In genomic region chr10:60031985-60032384, GRCm38 (mm10) we compare ENCODE assay signal across 16 mouse cellular contexts. TPM values are rescaled to one million over a fixed set of nuclear protein-coding genes. Genes with fewer than 3 reads are reported as not detected.
DNase-seq lines count a peak whose midpoint lies in the region; ATAC-seq and TF ChIP-seq lines count a peak whose summit lies in the region.
"Had no signal": no experiment of that assay in that cellular context is flagged by ENCODE, and none has a peak within 500 bp of the region (broad histone marks: within the 10 kb centered on the region; RNA-seq: fewer than 3 reads in every experiment).

No protein-coding gene starts in this region.

- in situ Hi-C loops in ES-E14 (cut with MboI; ENCODE audit: low sequenced_read_pairs in 2 of 2, unreplicated experiment in 2 of 2): no loop called here

- no peaks in the 10 kb centered on the region for H3K36me3 ChIP-seq in forebrain, embryonic 10.5 days (replicated peaks)
- H3K36me3 ChIP-seq in forebrain, embryonic 11.5 days (ENCODE audit: control insufficient read depth, insufficient read depth, low read length): no peaks in the 10 kb centered on the region
- no peaks in the 10 kb centered on the region for H3K36me3 ChIP-seq in ES-E14 (ENCODE audit: control insufficient read depth, insufficient read depth, low read length, poor library complexity, severe bottlenecking)
- no peaks in the 10 kb centered on the region for H3K36me3 ChIP-seq in forebrain, embryonic 12.5 days (replicated peaks)
- H3K36me3 ChIP-seq in midbrain, embryonic 13.5 days: no peaks in the 10 kb centered on the region
- H3K36me3 ChIP-seq: heart, embryonic 15.5 days; kidney, embryonic 15.5 days; liver, embryonic 13.5 days had no signal

- H3K4me1 ChIP-seq in forebrain, embryonic 10.5 days: peaks cover 44% of the 10 kb centered on the region
- H3K4me1 ChIP-seq in forebrain, embryonic 11.5 days (replicated peaks; ENCODE audit: control insufficient read depth, insufficient read depth, low read length): peaks cover 2% of the 10 kb centered on the region; the same call in 1 of the 2 replicates
- H3K4me1 ChIP-seq in ES-E14 (ENCODE audit: control insufficient read depth in 2 of 2, insufficient read depth in 2 of 2, low read length in 2 of 2, poor library complexity in 1 of 2): peaks cover 0 to 20% of the 10 kb centered on the region in 2 experiments; a peak in 2 of 4 replicates
- H3K4me1 ChIP-seq in forebrain, embryonic 12.5 days: peaks cover 33% of the 10 kb centered on the region
- peaks cover 27% of the 10 kb centered on the region for H3K4me1 ChIP-seq in midbrain, embryonic 13.5 days (replicated peaks)

- no peaks in the 10 kb centered on the region for H3K27me3 ChIP-seq in forebrain, embryonic 10.5 days (ENCODE audit: poor library complexity, severe bottlenecking)
- no peaks in the 10 kb centered on the region for H3K27me3 ChIP-seq in forebrain, embryonic 11.5 days (ENCODE audit: control insufficient read depth, insufficient read depth, low read length)
- H3K27me3 ChIP-seq in forebrain, embryonic 12.5 days: no peaks in the 10 kb centered on the region
- no peaks in the 10 kb centered on the region for H3K27me3 ChIP-seq in midbrain, embryonic 13.5 days
- H3K27me3 ChIP-seq: heart, embryonic 15.5 days; kidney, embryonic 15.5 days; liver, embryonic 13.5 days had no signal

- peak; percentile 24 for DNase-seq in forebrain, embryonic 10.5 days (ENCODE audit: extremely low spot score, low spot score)
- no peak for DNase-seq in forebrain, embryonic 11.5 days (ENCODE audit: low spot score)
- no peak for DNase-seq in ES-E14 (ENCODE audit: low read depth, low spot score)
- no peak for DNase-seq in lung, postnatal 36 days
- DNase-seq in cerebellum, adult 11-12 months: no peak
- no peak for DNase-seq in B cell, adult 2 months
- DNase-seq: cerebellum, postnatal 36 days; layer of hippocampus, adult 9-11 months; liver, embryonic 13.5 days; lung, postnatal 14 days; right cerebral cortex, postnatal 25 days; thymus, postnatal 25 days had no signal

- no peak overlapping the region for H3K9ac ChIP-seq in forebrain, embryonic 11.5 days (ENCODE audit: low read length)
- no peak overlapping the region for H3K9ac ChIP-seq in ES-E14 (ENCODE audit: insufficient read depth, low read depth, low read length, poor library complexity, severe bottlenecking)
- no peak overlapping the region for H3K9ac ChIP-seq in forebrain, embryonic 12.5 days
- 0 out of 2 replicates have a peak overlapping the region, but pooled peaks have one; percentile 12 for H3K9ac ChIP-seq in midbrain, embryonic 13.5 days (replicated peaks)
- H3K9ac ChIP-seq: heart, embryonic 15.5 days; kidney, embryonic 15.5 days; liver, embryonic 13.5 days had no signal

- ATAC-seq in forebrain, embryonic 11.5 days (replicated peaks; ENCODE audit: low FRiP score): no peak
- peak; percentile 33; the same call in 1 of the 2 replicates for ATAC-seq in forebrain, embryonic 12.5 days (ENCODE audit: low FRiP score)
- ATAC-seq in midbrain, embryonic 13.5 days: peak; percentile 77

- H3K4me2 ChIP-seq in forebrain, embryonic 11.5 days (ENCODE audit: low read depth, low read length, severe bottlenecking): no peak overlapping the region
- no peak overlapping the region for H3K4me2 ChIP-seq in forebrain, embryonic 12.5 days
- 0 out of 2 replicates have a peak overlapping the region, but pooled peaks have one; percentile 5 for H3K4me2 ChIP-seq in midbrain, embryonic 13.5 days (replicated peaks)
- H3K4me2 ChIP-seq: heart, embryonic 15.5 days; kidney, embryonic 15.5 days; liver, embryonic 13.5 days had no signal

- no peak overlapping the region for H3K4me3 ChIP-seq in forebrain, embryonic 10.5 days
- H3K4me3 ChIP-seq in forebrain, embryonic 11.5 days (ENCODE audit: low read depth, low read length): no peak overlapping the region
- no peak overlapping the region for H3K4me3 ChIP-seq in ES-E14 (ENCODE audit: insufficient read depth in 1 of 2, low read depth in 1 of 2, low read length in 2 of 2, poor library complexity in 1 of 2, severe bottlenecking in 1 of 2)
- H3K4me3 ChIP-seq in forebrain, embryonic 12.5 days (replicated peaks): no peak overlapping the region
- H3K4me3 ChIP-seq in midbrain, embryonic 13.5 days (replicated peaks): no peak overlapping the region
- H3K4me3 ChIP-seq: heart, embryonic 15.5 days; kidney, embryonic 15.5 days; liver, embryonic 13.5 days had no signal

- H3K9me3 ChIP-seq in forebrain, embryonic 10.5 days: no peaks in the 10 kb centered on the region
- no peaks in the 10 kb centered on the region for H3K9me3 ChIP-seq in forebrain, embryonic 11.5 days (ENCODE audit: control insufficient read depth, low read length)
- no peaks in the 10 kb centered on the region for H3K9me3 ChIP-seq in ES-E14 (ENCODE audit: control insufficient read depth, insufficient read depth, low read depth, low read length)
- no peaks in the 10 kb centered on the region for H3K9me3 ChIP-seq in forebrain, embryonic 12.5 days
- no peaks in the 10 kb centered on the region for H3K9me3 ChIP-seq in midbrain, embryonic 13.5 days
- H3K9me3 ChIP-seq: heart, embryonic 15.5 days; kidney, embryonic 15.5 days; liver, embryonic 13.5 days had no signal

- peak overlapping the region; percentile 66 for H3K27ac ChIP-seq in forebrain, embryonic 10.5 days
- H3K27ac ChIP-seq in forebrain, embryonic 11.5 days (ENCODE audit: low read depth, low read length): no peak overlapping the region
- H3K27ac ChIP-seq in ES-E14 (ENCODE audit: insufficient read depth, low read depth, low read length, poor library complexity, severe bottlenecking): peak overlapping the region; percentile 80
- peak overlapping the region; percentile 69 for H3K27ac ChIP-seq in forebrain, embryonic 12.5 days
- 0 out of 2 replicates have a peak overlapping the region, but pooled peaks have one; percentile 17 for H3K27ac ChIP-seq in midbrain, embryonic 13.5 days
- H3K27ac ChIP-seq: heart, embryonic 15.5 days; kidney, embryonic 15.5 days; liver, embryonic 13.5 days had no signal

- WGBS in forebrain, embryonic 10.5 days: 85% methylated on average over 2 of the region's 2 CpGs
- WGBS in forebrain, embryonic 11.5 days: 66% methylated on average over 2 of the region's 2 CpGs
- 54% methylated on average over 2 of the region's 2 CpGs for WGBS in forebrain, embryonic 12.5 days
- 19% methylated on average over 2 of the region's 2 CpGs for WGBS in midbrain, embryonic 13.5 days

TF ChIP-seq in ES-E14, 5 proteins besides CTCF, POLR2A, EP300 and RAD21:
- TF ChIP-seq HCFC1 (IDR thresholded peaks at IDR 0.05; ENCODE audit: borderline replicate concordance, insufficient read depth, low read length): no peak
- TF ChIP-seq ZNF384 (IDR thresholded peaks at IDR 0.05; ENCODE audit: low read depth, low read length): no peak
- TF ChIP-seq ZC3H11A (IDR thresholded peaks at IDR 0.05; ENCODE audit: borderline replicate concordance, low read depth, low read length): no peak
- TF ChIP-seq MAFK (IDR thresholded peaks at IDR 0.05; ENCODE audit: insufficient read depth, low read depth, low read length): no peak
- no peak for TF ChIP-seq CHD2 (IDR thresholded peaks at IDR 0.05; ENCODE audit: low read depth, low read length)

RNA-seq across cellular contexts. Expression of gene Anapc16, which starts 29.1 kb away (rescaled TPM):
- 96.8 and 108 TPM in 2 replicates for polyA plus RNA-seq in forebrain, embryonic 10.5 days (2016; fragmentation: Nextera tagmentation; extraction: Ambion mirVana)
- 94.6 and 99.4 TPM in 2 replicates for polyA plus RNA-seq in forebrain, embryonic 11.5 days (2014; fragmentation: Nextera tagmentation; extraction: Ambion mirVana)
- 47.8 and 54.5 TPM in 2 replicates for total RNA-seq in ES-E14 (2012; rRNA removed)
- polyA plus RNA-seq in forebrain, embryonic 12.5 days (2016; fragmentation: Nextera tagmentation; extraction: Ambion mirVana): 100 and 106 TPM in 2 replicates
- 121 TPM in 2 replicates for polyA plus RNA-seq in midbrain, embryonic 13.5 days (2015; fragmentation: Nextera tagmentation; extraction: Ambion mirVana)

RNA-seq across cellular contexts. Expression of gene Ascc1, which starts 29.4 kb away (rescaled TPM):
- polyA plus RNA-seq in forebrain, embryonic 10.5 days (2016; fragmentation: Nextera tagmentation; extraction: Ambion mirVana): 33.5 and 34.7 TPM in 2 replicates
- 35.8 and 38.4 TPM in 2 replicates for polyA plus RNA-seq in forebrain, embryonic 11.5 days (2014; fragmentation: Nextera tagmentation; extraction: Ambion mirVana)
- 16.3 and 18.8 TPM in 2 replicates for total RNA-seq in ES-E14 (2012; rRNA removed)
- polyA plus RNA-seq in forebrain, embryonic 12.5 days (2016; fragmentation: Nextera tagmentation; extraction: Ambion mirVana): 38.5 and 38.6 TPM in 2 replicates
- polyA plus RNA-seq in midbrain, embryonic 13.5 days (2015; fragmentation: Nextera tagmentation; extraction: Ambion mirVana): 49.5 and 50.6 TPM in 2 replicates
